Mouse (Mus musculus): ENCODE results near the gene Fsd2. TPM values are rescaled to one million over a fixed set of nuclear protein-coding genes. Genes with fewer than 3 reads are reported as not detected.

Fsd2 gene
- polyA plus RNA-seq, 1 experiment from 2014 or later, result 65.8 TPM

DNA sequence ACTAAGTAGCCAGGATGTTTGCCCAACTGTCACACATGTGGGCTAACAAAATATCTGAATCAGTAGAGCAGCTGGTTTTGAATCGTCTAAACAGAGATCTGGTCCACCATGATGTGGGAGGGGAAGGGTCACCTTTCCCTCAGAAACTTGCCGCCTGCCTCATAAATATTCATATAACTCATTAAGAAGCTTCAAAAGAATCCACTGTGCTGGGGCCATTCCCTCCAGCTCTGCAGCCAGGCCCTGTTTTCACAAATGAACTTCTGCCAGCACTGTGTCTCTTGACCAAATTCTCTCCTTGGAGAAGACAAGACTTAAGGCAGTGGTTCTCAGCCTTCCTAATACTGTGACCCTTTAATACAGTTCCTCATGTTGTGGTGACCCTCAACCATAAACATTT is 27.2 kb downstream of the Fsd2 start:
- Histone ChIP-seq H3K9me3 (replicated peaks) (no peaks in the 10 kb centered on the region; the same call in 1 of the 2 replicates), H3K27me3 (replicated peaks) (no peaks in the 10 kb centered on the region), H3K4me2 (no peak overlapping the region), H3K36me3 (peaks cover 90% of the 10 kb centered on the region), H3K4me3 (no peak overlapping the region), H3K4me1 (replicated peaks) (no peaks in the 10 kb centered on the region), H3K27ac (ENCODE audit: poor library complexity, severe bottlenecking) (no peak overlapping the region), H3K9ac (no peak overlapping the region)
- ATAC-seq (ENCODE audit: insufficient number of reproducible peaks, low FRiP score), result no peak
- 42% methylated on average over 2 of the region's 2 CpGs for WGBS

DNA sequence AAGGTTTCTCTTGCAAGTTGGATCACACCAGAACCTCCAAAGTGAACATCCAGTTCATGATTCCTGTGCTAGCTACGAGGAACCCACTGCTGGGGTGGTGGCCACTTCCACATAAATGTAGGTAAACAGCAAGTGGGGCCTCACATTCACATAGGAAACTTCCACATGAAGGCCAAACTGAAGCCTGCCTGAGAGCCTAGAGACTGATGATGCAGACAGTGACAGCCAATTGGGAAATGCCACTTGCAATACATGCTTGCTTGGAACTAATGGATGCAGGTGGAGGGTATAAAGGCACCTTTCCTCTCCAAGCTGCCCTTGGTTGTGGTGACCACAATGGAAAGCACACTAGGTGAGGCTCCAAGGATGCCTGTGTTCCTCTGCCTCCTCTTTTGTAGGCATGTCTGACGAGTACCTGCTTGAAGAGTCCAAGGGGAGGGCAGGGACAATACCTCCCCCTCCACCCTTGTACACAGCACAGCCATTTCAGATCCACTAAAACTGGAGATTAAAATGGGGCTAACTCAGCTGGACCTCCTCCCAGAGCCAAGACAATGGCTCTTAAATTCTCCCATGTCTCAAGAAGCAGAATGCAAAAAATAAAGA is 28.6 kb downstream of the Fsd2 start:
- ATAC-seq (ENCODE audit: insufficient number of reproducible peaks, low FRiP score), result no peak
- H3K27ac ChIP-seq (ENCODE audit: poor library complexity, severe bottlenecking), result no peak overlapping the region
- H3K9me3 ChIP-seq (replicated peaks), result no peaks in the 10 kb centered on the region; the same call in 1 of the 2 replicates
- no peaks in the 10 kb centered on the region for H3K27me3 ChIP-seq (replicated peaks)
- H3K4me1 ChIP-seq (replicated peaks), result no peaks in the 10 kb centered on the region
- 75% methylated on average over 2 of the region's 2 CpGs for WGBS
- peaks cover 93% of the 10 kb centered on the region for H3K36me3 ChIP-seq
- no peak overlapping the region for H3K9ac ChIP-seq
- no peak overlapping the region for H3K4me3 ChIP-seq
- H3K4me2 ChIP-seq, result no peak overlapping the region

DNA sequence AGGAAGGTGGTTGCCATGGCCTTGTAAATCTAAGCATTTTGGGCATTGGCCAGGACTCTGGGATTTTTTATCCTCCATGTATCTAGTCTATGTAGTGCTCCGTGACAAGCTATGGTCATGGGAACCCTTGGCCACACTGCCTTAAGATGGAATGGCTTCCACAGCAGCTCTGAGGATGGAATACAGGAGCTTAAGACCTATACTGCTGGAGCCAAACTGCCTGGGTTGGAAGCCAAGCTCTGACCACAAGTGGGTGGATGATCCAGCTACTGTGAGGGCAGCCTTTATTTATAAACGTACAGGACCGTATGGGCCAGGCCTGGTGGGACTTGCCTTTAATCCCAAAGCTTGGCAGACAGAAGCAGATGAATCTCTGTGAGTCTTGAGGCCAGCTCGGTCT is 30.3 kb downstream of the Fsd2 start:
- Histone ChIP-seq H3K36me3 (peaks cover 94% of the 10 kb centered on the region), H3K9ac (no peak overlapping the region), H3K4me2 (no peak overlapping the region), H3K27me3 (replicated peaks) (no peaks in the 10 kb centered on the region), H3K4me3 (no peak overlapping the region), H3K9me3 (replicated peaks) (no peaks in the 10 kb centered on the region; the same call in 1 of the 2 replicates), H3K4me1 (replicated peaks) (no peaks in the 10 kb centered on the region), H3K27ac (ENCODE audit: poor library complexity, severe bottlenecking) (no peak overlapping the region)
- 88% methylated on average over 4 of the region's 4 CpGs for WGBS
- ATAC-seq (ENCODE audit: insufficient number of reproducible peaks, low FRiP score), result no peak

DNA sequence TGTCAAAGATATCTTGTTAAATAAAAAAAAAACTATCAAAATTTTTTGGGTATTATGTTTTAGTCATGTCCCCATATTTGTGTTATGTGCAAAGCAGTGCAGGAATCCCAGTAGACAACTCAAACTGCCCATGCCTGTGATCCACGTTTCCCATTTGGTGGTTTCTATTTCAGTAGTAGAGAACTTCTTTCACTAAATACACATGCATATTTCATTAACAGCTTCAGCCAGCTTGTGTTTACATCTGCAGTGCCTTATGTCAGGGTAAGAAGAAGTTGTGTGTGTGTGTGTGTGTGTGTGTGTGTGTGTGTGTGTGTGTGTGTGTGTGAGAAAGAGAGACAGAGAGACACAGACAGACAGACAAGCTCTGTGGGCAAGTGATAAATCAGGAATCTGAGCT is 35.3 kb downstream of the Fsd2 start:
- Histone ChIP-seq H3K9me3 (replicated peaks) (no peaks in the 10 kb centered on the region; the same call in 1 of the 2 replicates), H3K4me3 (no peak overlapping the region), H3K36me3 (peaks cover 94% of the 10 kb centered on the region), H3K27me3 (replicated peaks) (no peaks in the 10 kb centered on the region), H3K4me2 (no peak overlapping the region), H3K4me1 (replicated peaks) (no peaks in the 10 kb centered on the region), H3K27ac (ENCODE audit: poor library complexity, severe bottlenecking) (no peak overlapping the region), H3K9ac (no peak overlapping the region)
- ATAC-seq (ENCODE audit: insufficient number of reproducible peaks, low FRiP score), result no peak
- WGBS, result 91% methylated on average over 1 of the region's 1 CpGs

DNA sequence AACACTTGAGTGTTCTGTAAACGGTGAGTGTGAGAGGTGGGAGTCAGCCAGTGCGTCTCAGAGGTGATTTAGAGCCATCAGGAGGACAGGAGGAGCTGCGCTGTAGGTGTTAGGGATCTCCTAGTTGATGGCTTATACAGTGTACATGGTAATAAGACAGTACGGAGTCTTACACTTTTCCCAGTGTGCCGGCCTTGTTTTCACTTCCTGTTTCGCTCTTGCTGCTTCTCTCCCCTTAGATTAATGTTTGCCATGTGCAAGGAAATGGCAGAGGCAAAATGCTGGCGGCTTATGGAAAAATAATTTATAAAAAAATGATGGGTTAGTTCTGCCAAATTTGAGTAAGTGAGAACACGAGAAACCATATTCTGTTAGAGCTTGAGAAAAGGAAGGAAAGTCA is 37.8 kb downstream of the Fsd2 start:
- H3K36me3 ChIP-seq, result peaks cover 84% of the 10 kb centered on the region
- H3K4me3 ChIP-seq, result no peak overlapping the region
- H3K4me2 ChIP-seq, result no peak overlapping the region
- no peak for ATAC-seq (ENCODE audit: insufficient number of reproducible peaks, low FRiP score)
- WGBS, result 88% methylated on average over 8 of the region's 8 CpGs
- H3K9me3 ChIP-seq (replicated peaks), result no peaks in the 10 kb centered on the region
- H3K27me3 ChIP-seq (replicated peaks), result no peaks in the 10 kb centered on the region
- H3K27ac ChIP-seq (ENCODE audit: poor library complexity, severe bottlenecking), result no peak overlapping the region
- no peak overlapping the region for H3K9ac ChIP-seq
- peaks cover 11% of the 10 kb centered on the region for H3K4me1 ChIP-seq (replicated peaks)

DNA sequence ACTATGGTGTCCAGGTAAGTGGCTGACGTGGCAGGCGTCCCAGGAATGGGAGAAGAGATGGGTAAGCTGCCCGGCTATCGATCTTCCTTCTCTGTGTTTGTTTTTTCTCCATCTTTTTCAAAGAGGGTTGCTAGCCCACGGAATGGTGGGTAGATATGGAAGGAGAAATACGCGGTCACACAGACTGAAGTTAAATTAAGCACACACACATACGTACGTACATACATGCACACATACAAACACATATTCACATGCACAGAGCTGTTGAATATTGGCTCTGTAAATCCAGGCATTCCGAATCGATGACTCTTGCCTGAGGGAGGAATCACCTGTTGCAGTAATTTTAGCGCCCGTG is 43.1 kb downstream of the Fsd2 start:
- WGBS, result 10% methylated on average over 13 of the region's 13 CpGs
- peak; percentile 9; the same call in 1 of the 2 replicates for ATAC-seq (ENCODE audit: insufficient number of reproducible peaks, low FRiP score)
- Histone ChIP-seq H3K4me1 (replicated peaks) (peaks cover 14% of the 10 kb centered on the region), H3K27me3 (replicated peaks) (no peaks in the 10 kb centered on the region), H3K36me3 (peaks cover 34% of the 10 kb centered on the region), H3K4me3 (peak overlapping the region; percentile 60), H3K27ac (ENCODE audit: poor library complexity, severe bottlenecking) (peak overlapping the region; percentile 95), H3K9me3 (replicated peaks) (no peaks in the 10 kb centered on the region), H3K9ac (peak overlapping the region; percentile 77), H3K4me2 (peak overlapping the region; percentile 71)

DNA sequence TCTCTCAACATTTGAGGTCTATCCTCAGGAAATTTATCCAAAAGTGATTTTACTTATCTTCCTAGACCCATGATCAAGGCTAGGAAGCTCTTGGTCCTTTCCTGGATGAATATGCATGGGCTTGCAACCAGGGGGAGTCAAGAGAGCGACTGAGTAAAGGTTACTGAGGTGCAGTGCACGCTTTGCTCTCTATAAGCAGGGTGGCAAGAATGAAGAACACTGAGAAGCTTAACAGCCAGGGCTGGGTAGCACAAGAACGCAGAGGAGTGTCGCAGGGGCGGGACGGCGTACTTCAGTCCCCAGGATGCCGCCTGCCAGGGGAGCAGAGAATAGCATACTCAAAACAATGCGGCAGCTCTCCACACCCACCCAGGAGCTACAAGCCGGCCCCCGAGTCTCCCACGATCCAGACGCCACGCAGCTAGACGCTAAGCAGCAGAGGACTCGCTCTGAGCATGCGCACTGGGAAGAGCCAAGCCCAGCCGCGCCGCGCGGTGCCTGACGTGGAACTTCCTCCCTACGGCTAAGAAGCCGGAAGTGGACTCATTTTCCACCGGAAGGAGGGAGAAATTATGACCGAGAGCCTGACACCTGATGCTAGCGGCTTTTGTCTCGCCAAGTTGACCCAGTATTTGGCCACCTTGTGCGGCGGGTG is 43.6 kb downstream of the Fsd2 start:
- Histone ChIP-seq H3K4me2 (peak overlapping the region; percentile 71), H3K27ac (ENCODE audit: poor library complexity, severe bottlenecking) (peak overlapping the region; percentile 95), H3K9me3 (replicated peaks) (no peaks in the 10 kb centered on the region), H3K4me3 (peak overlapping the region; percentile 60), H3K4me1 (replicated peaks) (peaks cover 14% of the 10 kb centered on the region), H3K9ac (peak overlapping the region; percentile 77), H3K27me3 (replicated peaks) (no peaks in the 10 kb centered on the region), H3K36me3 (peaks cover 30% of the 10 kb centered on the region)
- under 1% methylated on average over 31 of the region's 31 CpGs for WGBS
- peak; percentile 94 for ATAC-seq (ENCODE audit: insufficient number of reproducible peaks, low FRiP score)

DNA sequence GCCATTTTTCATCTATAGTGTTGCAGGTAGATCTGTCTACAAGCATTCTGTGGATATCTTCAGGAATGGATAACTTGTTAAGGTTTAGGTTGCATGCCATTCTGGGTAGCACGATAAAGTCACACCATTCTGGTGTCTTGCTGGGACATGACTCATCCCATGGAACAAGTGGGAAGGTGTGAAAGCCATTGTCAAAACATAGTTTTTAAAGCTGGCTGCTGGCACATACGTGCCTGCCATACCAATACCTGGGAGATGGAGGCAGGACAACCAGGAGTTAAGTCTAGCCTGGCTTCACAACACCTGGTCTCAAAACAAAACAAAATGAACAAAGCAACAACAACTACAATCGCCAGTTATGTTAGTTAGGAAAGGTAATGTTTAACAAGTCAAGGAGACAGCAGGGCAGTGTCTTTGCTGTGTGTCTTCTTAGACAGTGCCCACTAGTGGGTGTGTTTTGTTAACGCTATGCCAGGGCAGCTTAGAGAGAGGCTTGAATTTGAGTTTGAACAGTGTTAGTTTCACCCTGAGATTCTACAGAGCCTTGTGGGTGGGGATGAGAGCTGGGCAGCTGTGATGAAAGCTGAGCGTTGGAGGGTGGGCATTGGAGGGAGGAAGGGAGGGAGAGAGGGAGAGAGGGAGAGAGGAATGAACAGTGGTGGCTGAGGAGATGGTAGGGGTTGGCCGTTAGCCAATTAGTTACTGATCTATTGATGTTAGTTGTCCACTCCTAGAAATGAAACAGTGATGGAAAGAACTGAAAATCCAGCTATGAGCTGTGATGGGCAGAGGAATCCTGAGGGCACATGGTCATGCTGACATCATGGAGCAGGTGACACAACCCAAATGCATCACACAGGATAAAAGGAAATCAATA is 50.4 kb downstream of the Fsd2 start:
- 66% methylated on average over 6 of the region's 6 CpGs for WGBS

DNA sequence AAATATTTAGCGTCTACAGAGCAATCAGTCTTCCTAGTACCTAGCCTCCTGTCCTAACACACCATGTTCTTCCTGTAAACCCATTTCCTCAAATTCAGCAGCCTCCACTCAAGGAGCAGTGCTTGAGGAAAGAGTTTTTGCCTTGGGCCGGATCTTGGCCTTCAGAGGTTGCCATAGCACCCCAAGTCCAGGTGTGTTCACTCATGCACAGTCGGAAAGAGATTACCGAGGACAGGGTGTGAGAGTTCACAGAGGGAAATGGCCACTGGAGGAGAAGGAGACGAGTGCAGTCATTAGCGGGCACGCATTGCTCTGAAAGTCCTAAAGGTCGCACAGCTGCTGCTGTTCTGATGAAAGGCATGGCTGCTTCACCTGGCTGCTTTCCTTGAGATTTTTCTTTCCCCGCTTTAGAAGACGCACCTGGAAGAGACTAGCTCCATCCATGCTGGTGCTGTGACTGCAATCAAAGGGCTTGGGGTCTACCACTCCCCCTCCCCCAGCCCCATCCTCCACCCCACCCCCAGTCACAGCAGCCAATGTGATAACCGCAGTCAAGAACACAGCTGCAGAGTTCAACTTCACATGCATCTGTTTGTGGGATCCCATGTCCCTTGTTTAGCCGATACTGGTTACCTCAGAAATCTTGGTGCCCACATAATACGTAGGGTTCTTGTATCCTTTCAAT is 51.7 kb downstream of the Fsd2 start:
- H3K9ac ChIP-seq, result no peak overlapping the region
- H3K4me2 ChIP-seq, result no peak overlapping the region
- H3K36me3 ChIP-seq, result no peaks in the 10 kb centered on the region
- no peaks in the 10 kb centered on the region for H3K4me1 ChIP-seq (replicated peaks)
- no peak overlapping the region for H3K4me3 ChIP-seq
- no peak for ATAC-seq (ENCODE audit: insufficient number of reproducible peaks, low FRiP score)
- no peak overlapping the region for H3K27ac ChIP-seq (ENCODE audit: poor library complexity, severe bottlenecking)
- 50% methylated on average over 13 of the region's 13 CpGs for WGBS
- peaks cover 9% of the 10 kb centered on the region for H3K27me3 ChIP-seq (replicated peaks)
- H3K9me3 ChIP-seq (replicated peaks), result no peaks in the 10 kb centered on the region

More for the DNA sequence above, 50.4 kb downstream of the Fsd2 start:
- Histone ChIP-seq H3K9ac (no peak overlapping the region), H3K36me3 (no peaks in the 10 kb centered on the region), H3K4me1 (replicated peaks) (no peaks in the 10 kb centered on the region), H3K4me2 (no peak overlapping the region), H3K27me3 (replicated peaks) (peaks cover 9% of the 10 kb centered on the region), H3K9me3 (replicated peaks) (no peaks in the 10 kb centered on the region), H3K4me3 (no peak overlapping the region), H3K27ac (ENCODE audit: poor library complexity, severe bottlenecking) (no peak overlapping the region)
- no peak for ATAC-seq (ENCODE audit: insufficient number of reproducible peaks, low FRiP score)

DNA sequence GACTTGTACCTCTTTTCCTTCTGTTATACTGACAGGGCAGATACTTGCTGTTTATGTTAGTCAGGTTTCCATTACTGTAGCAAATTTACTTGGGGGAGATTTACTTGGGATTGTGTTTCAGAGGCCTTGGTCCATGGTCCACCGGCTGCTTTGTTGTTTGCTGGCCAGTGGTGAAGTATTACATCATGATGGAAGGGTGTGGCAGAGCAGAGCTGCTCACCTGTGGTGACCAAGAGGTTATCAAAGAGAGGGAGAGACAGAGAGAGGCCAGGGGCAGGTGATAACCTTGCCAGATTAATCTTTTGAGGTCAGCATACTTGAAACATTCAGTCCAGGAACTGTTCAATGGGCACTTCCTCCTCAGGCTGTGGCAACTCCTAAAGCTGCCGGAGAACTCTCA is 65.7 kb downstream of the Fsd2 start:
- Histone ChIP-seq H3K4me3 (no peak overlapping the region), H3K27me3 (replicated peaks) (peaks cover 12% of the 10 kb centered on the region), H3K9ac (no peak overlapping the region), H3K36me3 (no peaks in the 10 kb centered on the region), H3K27ac (ENCODE audit: poor library complexity, severe bottlenecking) (no peak overlapping the region), H3K9me3 (replicated peaks) (no peaks in the 10 kb centered on the region), H3K4me2 (no peak overlapping the region), H3K4me1 (replicated peaks) (no peaks in the 10 kb centered on the region)
- 68% methylated on average over 2 of the region's 2 CpGs for WGBS
- no peak for ATAC-seq (ENCODE audit: insufficient number of reproducible peaks, low FRiP score)

DNA sequence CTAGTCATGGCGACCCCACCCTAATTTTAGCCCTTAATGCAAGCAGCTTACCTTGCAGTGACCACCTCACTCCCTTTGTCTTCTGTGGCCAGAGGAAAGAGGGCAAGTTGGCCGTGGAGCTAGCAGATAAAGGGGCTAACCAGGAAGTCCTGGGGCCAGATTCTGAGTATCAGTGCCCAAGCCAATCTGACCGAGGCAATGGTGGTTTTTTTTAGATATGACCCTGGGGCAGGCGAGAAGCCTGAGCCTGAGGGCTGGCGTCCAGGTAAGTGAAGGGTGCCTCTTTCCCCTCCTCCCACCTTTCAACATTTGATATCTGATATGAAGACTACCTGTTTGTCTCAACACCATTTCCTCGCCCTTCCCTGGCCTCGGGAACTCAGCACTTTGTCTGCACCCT is 68.6 kb downstream of the Fsd2 start, which contains the start of gene BC048679:
TSS of gene BC048679 (minus strand) at position 101 of the 400 bp plus-strand sequence.
- Histone ChIP-seq H3K9me3 (replicated peaks) (no peaks in the 10 kb centered on the region), H3K27ac (ENCODE audit: poor library complexity, severe bottlenecking) (no peak within 1 kb of the TSS), H3K4me1 (replicated peaks) (peaks cover 5% of the 10 kb centered on the region), H3K36me3 (no peaks in the 10 kb centered on the region), H3K27me3 (replicated peaks) (peaks cover 36% of the 10 kb centered on the region), H3K9ac (no peak within 1 kb of the TSS), H3K4me2 (no peak within 1 kb of the TSS), H3K4me3 (no peak within 1 kb of the TSS)
- ATAC-seq (ENCODE audit: insufficient number of reproducible peaks, low FRiP score), result no peak
- 43% methylated on average over 7 of the region's 7 CpGs for WGBS
